Mouse (Mus musculus): ENCODE measurements around the gene Dcaf5. TPM values are rescaled to one million over a fixed set of nuclear protein-coding genes. Genes with fewer than 3 reads are reported as not detected.

Gene Dcaf5
- polyA plus RNA-seq (2017; shearing (Covaris generic)) = 58.9 TPM

DNA sequence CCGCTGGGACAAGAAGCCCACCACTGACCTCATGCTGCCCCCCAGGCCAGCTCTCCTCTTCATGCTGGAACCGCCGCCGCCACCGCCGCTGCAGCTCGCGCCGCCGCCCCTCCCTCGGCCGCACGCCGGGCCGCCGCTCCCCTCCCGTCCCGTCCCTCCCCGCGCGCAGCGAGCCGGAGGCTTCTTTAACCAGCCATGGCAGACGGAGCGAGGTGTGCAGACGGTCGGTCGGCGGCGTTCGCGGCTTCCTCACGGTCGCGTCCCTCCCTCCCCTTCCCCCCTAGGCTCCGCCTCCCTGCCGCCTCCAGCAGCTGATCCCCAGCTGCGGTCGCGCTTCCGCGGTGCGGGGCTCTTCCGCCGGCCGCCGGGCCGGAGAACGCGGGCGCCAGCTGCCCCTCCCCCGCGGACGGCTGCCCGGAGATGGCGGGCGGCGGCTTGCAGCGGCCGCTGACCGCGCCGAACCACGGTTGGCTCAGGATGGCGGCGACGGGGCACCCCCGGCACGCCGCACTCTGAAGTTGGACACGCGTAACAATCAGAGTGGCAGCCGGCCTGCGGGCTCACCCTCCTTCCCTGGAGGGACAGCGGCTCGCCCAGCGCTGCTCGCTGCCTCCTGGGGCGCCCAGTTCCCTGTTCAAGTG lies at the start of gene Dcaf5:
TSS of gene Dcaf5 (minus strand) at position 266 of the 641 bp plus-strand sequence.

DNA sequence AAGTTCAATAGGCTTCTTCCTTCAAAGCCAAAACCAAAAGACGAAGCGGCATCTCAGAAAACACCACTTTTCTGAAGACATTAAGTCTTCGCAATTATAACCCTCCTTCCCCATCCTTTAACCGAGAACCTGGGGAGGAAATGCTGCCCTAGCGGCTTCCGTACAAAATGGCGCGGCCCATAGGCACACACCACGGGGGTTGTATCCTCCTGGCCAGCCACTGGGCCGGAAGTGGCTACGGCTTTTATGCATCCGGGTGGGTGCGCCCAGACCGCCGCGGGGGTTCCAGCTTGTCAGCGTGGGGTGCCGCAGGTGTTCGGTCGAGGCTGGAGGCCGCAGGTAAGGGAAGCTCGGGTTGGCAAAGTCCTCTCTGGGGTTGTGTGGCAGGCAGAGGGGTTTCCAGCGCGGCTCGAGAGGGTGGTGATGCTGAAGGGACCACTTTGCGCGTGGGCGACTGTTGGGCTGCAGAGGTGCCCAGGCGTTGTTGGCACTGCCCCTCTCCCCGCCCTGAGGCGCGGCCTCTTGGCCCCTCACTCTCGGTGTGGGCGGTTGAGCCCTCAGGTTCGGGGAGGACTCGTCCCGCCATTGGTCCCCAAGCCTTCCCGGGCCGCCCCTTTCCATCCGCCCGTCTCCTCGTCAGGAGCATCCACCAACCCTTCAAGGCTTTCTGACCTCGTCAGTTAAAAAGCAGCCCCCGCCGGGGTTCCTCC lies 26.7 kb upstream of the Dcaf5 start, which contains the start of gene Exd2:
TSS of gene Exd2 (plus strand) at position 154 of the 710 bp plus-strand sequence.

Other genes with a start within 250 kb of the Dcaf5 start
- gene Actn1, start 176.2 kb downstream of the Dcaf5 start, polyA plus RNA-seq (2017; shearing (Covaris generic)) = 15.6 TPM
- gene Exd2, start 26.5 kb upstream of the Dcaf5 start, polyA plus RNA-seq (2017; shearing (Covaris generic)) = 47.0 TPM
- gene Galnt16, start 81.7 kb upstream of the Dcaf5 start, polyA plus RNA-seq (2017; shearing (Covaris generic)) = not detected
- gene Slc39a9, start 207.3 kb upstream of the Dcaf5 start, polyA plus RNA-seq (2017; shearing (Covaris generic)) = 24.9 TPM
- 44.6 TPM for gene Erh, start 207.7 kb upstream of the Dcaf5 start, polyA plus RNA-seq (2017; shearing (Covaris generic))